ENCODE assay signal across 21 mouse cellular contexts in genomic region chr3:107090001-107090400, GRCm38 (mm10). TPM values are rescaled to one million over a fixed set of nuclear protein-coding genes. Genes with fewer than 3 reads are reported as not detected.
DNase-seq lines count a peak whose midpoint lies in the region; ATAC-seq and TF ChIP-seq lines count a peak whose summit lies in the region.
"Had no signal": no experiment of that assay in that cellular context is flagged by ENCODE, and none has a peak within 500 bp of the region (broad histone marks: within the 10 kb centered on the region; RNA-seq: fewer than 3 reads in every experiment).

No protein-coding gene starts in this region.

- H3K9me3 ChIP-seq in neural tube, embryonic 15.5 days (replicated peaks): no peaks in the 10 kb centered on the region
- H3K9me3 ChIP-seq: forebrain, embryonic 12.5 days; G1E; limb, embryonic 13.5 days; midbrain, embryonic 15.5 days had no signal

- WGBS in small intestine, adult 2 months: 61% methylated on average over 7 of the region's 7 CpGs
- WGBS in neural tube, embryonic 15.5 days: 83% methylated on average over 7 of the region's 7 CpGs

- no peak for TF ChIP-seq POLR2A in small intestine, adult 2 months (IDR thresholded peaks at IDR 0.05; ENCODE audit: low read depth, low read length)

- ATAC-seq in frontal cortex, adult (ENCODE audit: low TSS enrichment): peak; percentile 51
- peak; percentile 74 for ATAC-seq in CD4-positive, CD25-positive, alpha-beta regulatory T cell, adult 4 months
- ATAC-seq in neural tube, embryonic 15.5 days (ENCODE audit: low FRiP score): no peak
- ATAC-seq: midbrain, embryonic 15.5 days had no signal

- no peak overlapping the region for H3K9ac ChIP-seq in neural tube, embryonic 15.5 days (replicated peaks)
- H3K9ac ChIP-seq: forebrain, embryonic 12.5 days; limb, embryonic 13.5 days; liver, embryonic 14.5 days; midbrain, embryonic 15.5 days had no signal

- no peak overlapping the region for H3K4me3 ChIP-seq in small intestine, adult 2 months (ENCODE audit: low read depth, low read length)
- H3K4me3 ChIP-seq in neural tube, embryonic 15.5 days (replicated peaks): no peak overlapping the region
- H3K4me3 ChIP-seq: forebrain, embryonic 12.5 days; limb, embryonic 13.5 days; megakaryocyte, embryonic 14.5 days; midbrain, embryonic 15.5 days had no signal

- no peak for TF ChIP-seq CTCF in small intestine, adult 2 months (IDR thresholded peaks at IDR 0.05; ENCODE audit: extremely low read depth, insufficient read length, insufficient replicate concordance, low read depth, low read length)

- H3K4me1 ChIP-seq in small intestine, adult 2 months (ENCODE audit: control insufficient read depth, insufficient read depth, insufficient read length, low read length): no peaks in the 10 kb centered on the region
- H3K4me1 ChIP-seq in neural tube, embryonic 15.5 days: no peaks in the 10 kb centered on the region
- H3K4me1 ChIP-seq: forebrain, embryonic 12.5 days; limb, embryonic 13.5 days; midbrain, embryonic 15.5 days had no signal

- H3K27ac ChIP-seq in small intestine, adult 2 months (ENCODE audit: insufficient read depth, low read depth, low read length): peak overlapping the region; percentile 68; the same call in 1 of the 2 replicates
- H3K27ac ChIP-seq in neural tube, embryonic 15.5 days (replicated peaks): no peak overlapping the region
- H3K27ac ChIP-seq: forebrain, embryonic 12.5 days; limb, embryonic 13.5 days; liver, embryonic 14.5 days; midbrain, embryonic 15.5 days had no signal

- H3K4me2 ChIP-seq in neural tube, embryonic 15.5 days: no peak overlapping the region
- H3K4me2 ChIP-seq: forebrain, embryonic 12.5 days; limb, embryonic 13.5 days; midbrain, embryonic 15.5 days had no signal

- no peaks in the 10 kb centered on the region for H3K27me3 ChIP-seq in small intestine, adult 2 months (ENCODE audit: control insufficient read depth, insufficient read depth, low read length)
- 0 out of 2 replicates have a peak, but pooled peaks cover 2% of the 10 kb centered on the region for H3K27me3 ChIP-seq in neural tube, embryonic 15.5 days (replicated peaks)
- H3K27me3 ChIP-seq: forebrain, embryonic 12.5 days; limb, embryonic 13.5 days; midbrain, embryonic 15.5 days had no signal

- DNase-seq in frontal cortex, postnatal 10 days (ENCODE audit: low spot score in 2 of 2): no peak
- DNase-seq in thymus, postnatal 36 days: peak; percentile 83 to 93
- DNase-seq in embryo, embryonic 9.5 days (ENCODE audit: extremely low spot score): no peak
- DNase-seq: adrenal gland, adult 2 months; B cell, adult 2 months; heart, adult 11 months; kidney, adult 8-10 months; kidney, postnatal 36 days; layer of hippocampus, adult 9-11 months; lung, postnatal 10 days; right cerebral cortex, postnatal 25 days had no signal

- no peaks in the 10 kb centered on the region for H3K36me3 ChIP-seq in small intestine, adult 2 months (ENCODE audit: control insufficient read depth, insufficient read depth, low read length)
- no peaks in the 10 kb centered on the region for H3K36me3 ChIP-seq in neural tube, embryonic 15.5 days
- H3K36me3 ChIP-seq: forebrain, embryonic 12.5 days; G1E; limb, embryonic 13.5 days; midbrain, embryonic 15.5 days had no signal

RNA-seq across cellular contexts. Expression of gene Kcna2, which starts 10.9 kb away (rescaled TPM):
- polyA plus RNA-seq in CD4-positive, CD25-positive, alpha-beta regulatory T cell, adult 4 months (2017; shearing (Covaris generic)): under 1 TPM; 0.35 to 0.76 TPM
- polyA plus RNA-seq in small intestine, adult 2 months (2012; rRNA removed): 0.46 and 0.48 TPM in 2 replicates
- polyA plus RNA-seq in neural tube, embryonic 15.5 days (2015; fragmentation: Nextera tagmentation; extraction: Ambion mirVana): 1.8 and 2.0 TPM in 2 replicates
- polyA plus RNA-seq: G1E had no signal

RNA-seq across cellular contexts. Expression of gene Kcna3, which starts 54.0 kb away (rescaled TPM):
- polyA plus RNA-seq in CD4-positive, CD25-positive, alpha-beta regulatory T cell, adult 4 months (2017; shearing (Covaris generic)): 10 to 100 TPM in 1 of 2 experiments, 1 to 10 TPM in 1; 9.8 to 15.2 TPM
- 2.5 and 3.9 TPM in 2 replicates for polyA plus RNA-seq in small intestine, adult 2 months (2012; rRNA removed)
- polyA plus RNA-seq in neural tube, embryonic 15.5 days (2015; fragmentation: Nextera tagmentation; extraction: Ambion mirVana): 7.9 and 9.2 TPM in 2 replicates
- polyA plus RNA-seq: G1E had no signal

Comparison
In these comparisons a context has a peak if more than half of its experiments do, and no peak if none do; other contexts are left out.
1. DNase-seq: peak in thymus, postnatal 36 days (2 of 2); none in frontal cortex, postnatal 10 days (0 of 2) and embryo, embryonic 9.5 days (single experiment).